Mouse (Mus musculus): ENCODE data around the gene Timeless. TPM values are rescaled to one million over a fixed set of nuclear protein-coding genes. Genes with fewer than 3 reads are reported as not detected.

Timeless gene
- polyA plus RNA-seq, 1 experiment from 2014 or later: 19.7 TPM

DNA sequence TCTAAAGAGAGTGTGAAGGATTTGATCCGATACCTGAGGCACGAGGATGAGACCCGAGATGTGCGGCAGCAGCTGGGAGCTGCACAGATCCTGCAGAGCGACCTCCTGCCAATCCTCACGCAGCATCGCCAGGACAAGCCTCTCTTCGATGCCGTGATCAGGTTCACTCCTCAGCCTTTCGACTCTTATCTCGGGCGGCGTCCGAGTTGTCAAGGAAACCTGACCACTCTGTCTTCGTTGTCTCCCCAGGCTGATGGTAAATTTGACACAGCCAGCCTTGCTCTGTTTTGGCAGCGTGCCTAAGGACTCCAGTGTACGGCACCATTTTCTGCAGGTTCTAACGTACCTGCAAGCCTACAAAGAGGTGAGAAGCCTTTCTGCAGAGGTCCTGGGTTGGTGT, 8.3 kb downstream of the Timeless start:
- Histone ChIP-seq H3K4me3 (ENCODE audit: low read length) (no peak overlapping the region), H3K4me1 (ENCODE audit: control insufficient read depth, insufficient read depth, low read depth, low read length) (no peaks in the 10 kb centered on the region), H3K9me3 (ENCODE audit: control insufficient read depth, low read length) (no peaks in the 10 kb centered on the region), H3K4me2 (ENCODE audit: low read length) (no peak overlapping the region), H3K27ac (ENCODE audit: low read depth, low read length) (no peak overlapping the region), H3K36me3 (ENCODE audit: control insufficient read depth, insufficient read depth, low read length) (peaks cover 6% of the 10 kb centered on the region; the same call in 1 of the 2 replicates), H3K27me3 (replicated peaks; ENCODE audit: control insufficient read depth, insufficient read depth, low read length) (no peaks in the 10 kb centered on the region), H3K9ac (ENCODE audit: low read depth, low read length) (no peak overlapping the region)
- ATAC-seq: no peak
- 93% methylated on average over 18 of the region's 18 CpGs for WGBS

DNA sequence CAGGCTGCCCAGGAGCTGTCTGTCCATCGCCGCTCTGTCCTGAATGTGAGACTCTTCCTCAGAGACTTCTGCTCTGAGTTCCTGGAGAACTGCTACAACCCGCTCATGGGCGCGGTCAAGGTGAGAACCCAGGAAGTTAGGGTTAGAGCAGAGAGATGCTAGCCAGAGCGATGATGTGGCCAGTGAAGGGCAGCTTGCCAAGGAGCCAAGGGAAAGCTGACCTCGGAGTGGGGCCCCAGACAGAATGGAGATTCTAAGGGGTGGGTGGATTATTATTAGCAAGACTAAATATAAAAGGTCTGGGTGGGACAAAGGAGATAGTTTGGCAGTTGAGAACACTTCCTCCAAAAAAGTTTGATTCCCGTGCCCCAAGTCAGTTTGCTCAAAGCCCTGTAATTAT, 11.4 kb downstream of the Timeless start:
- peaks cover 13% of the 10 kb centered on the region for H3K36me3 ChIP-seq (ENCODE audit: control insufficient read depth, insufficient read depth, low read length)
- WGBS: 96% methylated on average over 8 of the region's 8 CpGs
- H3K9me3 ChIP-seq (ENCODE audit: control insufficient read depth, low read length): no peaks in the 10 kb centered on the region
- no peak overlapping the region for H3K4me2 ChIP-seq (ENCODE audit: low read length)
- no peak for ATAC-seq
- no peak overlapping the region for H3K9ac ChIP-seq (ENCODE audit: low read depth, low read length)
- H3K27me3 ChIP-seq (replicated peaks; ENCODE audit: control insufficient read depth, insufficient read depth, low read length): no peaks in the 10 kb centered on the region
- H3K27ac ChIP-seq (ENCODE audit: low read depth, low read length): no peak overlapping the region
- no peak overlapping the region for H3K4me3 ChIP-seq (ENCODE audit: low read length)
- no peaks in the 10 kb centered on the region for H3K4me1 ChIP-seq (ENCODE audit: control insufficient read depth, insufficient read depth, low read depth, low read length)

DNA sequence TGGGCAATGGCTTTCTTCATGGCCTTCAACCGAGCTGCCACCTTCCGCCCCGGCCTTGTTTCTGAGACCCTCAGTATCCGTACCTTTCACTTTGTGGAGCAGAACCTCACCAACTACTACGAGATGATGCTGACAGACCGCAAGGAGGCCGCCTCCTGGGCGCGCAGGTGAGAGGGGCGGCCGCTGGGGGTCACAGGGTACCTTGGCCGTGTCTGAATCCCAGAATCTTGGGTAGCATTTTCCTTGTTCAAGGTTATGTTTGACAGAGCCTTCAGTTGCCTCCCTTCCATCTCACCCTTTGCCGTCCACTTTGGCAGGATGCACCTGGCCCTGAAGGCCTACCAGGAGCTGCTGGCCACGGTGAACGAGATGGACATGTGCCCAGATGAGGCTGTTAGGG, 12.3 kb downstream of the Timeless start:
- peaks cover 17% of the 10 kb centered on the region for H3K36me3 ChIP-seq (ENCODE audit: control insufficient read depth, insufficient read depth, low read length)
- no peak overlapping the region for H3K9ac ChIP-seq (ENCODE audit: low read depth, low read length)
- H3K4me3 ChIP-seq (ENCODE audit: low read length): no peak overlapping the region
- no peaks in the 10 kb centered on the region for H3K9me3 ChIP-seq (ENCODE audit: control insufficient read depth, low read length)
- H3K4me1 ChIP-seq (ENCODE audit: control insufficient read depth, insufficient read depth, low read depth, low read length): no peaks in the 10 kb centered on the region
- no peaks in the 10 kb centered on the region for H3K27me3 ChIP-seq (replicated peaks; ENCODE audit: control insufficient read depth, insufficient read depth, low read length)
- 94% methylated on average over 15 of the region's 15 CpGs for WGBS
- no peak for ATAC-seq
- H3K4me2 ChIP-seq (ENCODE audit: low read length): no peak overlapping the region
- H3K27ac ChIP-seq (ENCODE audit: low read depth, low read length): no peak overlapping the region

DNA sequence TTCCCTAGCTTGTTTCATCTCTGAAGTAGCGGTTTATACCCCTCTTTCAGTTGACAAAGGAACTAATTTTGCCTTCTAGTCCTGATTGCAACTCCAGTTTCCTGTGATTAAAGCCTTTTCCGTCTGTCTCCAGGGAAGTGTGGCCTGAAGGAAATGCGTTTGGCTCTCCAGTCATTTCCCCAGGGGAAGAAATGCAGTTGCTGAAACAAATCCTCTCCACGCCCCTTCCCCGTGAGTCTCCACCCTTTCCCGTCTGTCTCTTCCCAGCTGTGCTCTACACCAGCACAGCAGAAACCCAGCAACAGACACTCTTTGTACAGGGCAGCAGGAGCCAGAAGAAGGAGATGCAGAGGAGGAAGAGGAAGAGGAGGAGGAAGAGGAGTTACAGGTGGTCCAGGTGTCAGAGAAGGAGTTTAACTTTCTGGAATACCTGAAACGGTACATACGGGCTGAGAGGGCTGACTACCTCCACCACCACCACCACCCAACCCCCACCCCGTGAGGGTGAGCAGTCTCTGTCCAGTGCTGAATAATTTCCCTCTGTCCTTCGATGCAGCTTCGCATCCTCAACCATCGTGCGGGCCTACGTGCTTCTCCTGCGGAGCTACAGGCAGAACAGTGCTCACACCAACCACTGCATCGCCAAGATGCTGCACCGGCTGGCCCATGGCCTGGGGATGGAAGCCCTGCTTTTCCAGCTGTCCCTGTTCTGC, 15.3 kb downstream of the Timeless start:
- no peak overlapping the region for H3K4me3 ChIP-seq (ENCODE audit: low read length)
- H3K27ac ChIP-seq (ENCODE audit: low read depth, low read length): no peak overlapping the region
- H3K4me1 ChIP-seq (ENCODE audit: control insufficient read depth, insufficient read depth, low read depth, low read length): no peaks in the 10 kb centered on the region
- H3K27me3 ChIP-seq (replicated peaks; ENCODE audit: control insufficient read depth, insufficient read depth, low read length): no peaks in the 10 kb centered on the region
- H3K9ac ChIP-seq (ENCODE audit: low read depth, low read length): no peak overlapping the region
- ATAC-seq: no peak
- H3K36me3 ChIP-seq (ENCODE audit: control insufficient read depth, insufficient read depth, low read length): peaks cover 30% of the 10 kb centered on the region
- H3K9me3 ChIP-seq (ENCODE audit: control insufficient read depth, low read length): no peaks in the 10 kb centered on the region
- WGBS: 86% methylated on average over 17 of the region's 17 CpGs
- no peak overlapping the region; the same call in 1 of the 2 replicates for H3K4me2 ChIP-seq (ENCODE audit: low read length)

DNA sequence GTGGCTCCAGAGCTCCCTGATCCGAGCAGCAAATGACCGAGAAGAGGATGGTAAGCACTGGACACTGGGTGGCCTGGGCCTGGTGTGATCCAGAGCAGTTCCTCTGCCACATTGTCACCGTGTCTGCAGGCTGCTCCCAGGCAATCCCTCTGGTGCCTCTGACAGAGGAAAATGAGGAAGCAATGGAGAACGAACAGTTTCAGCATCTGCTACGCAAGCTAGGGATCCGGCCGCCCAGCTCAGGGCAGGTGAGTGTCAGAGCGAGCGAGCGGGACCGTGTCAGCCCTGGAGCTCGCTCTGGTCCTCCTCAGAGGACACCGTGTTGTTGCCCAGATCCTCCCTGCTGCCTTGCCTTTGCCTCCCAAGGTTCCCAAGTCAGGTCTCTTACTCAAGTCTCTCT, 18.7 kb downstream of the Timeless start:
- no peaks in the 10 kb centered on the region for H3K27me3 ChIP-seq (replicated peaks; ENCODE audit: control insufficient read depth, insufficient read depth, low read length)
- no peaks in the 10 kb centered on the region for H3K9me3 ChIP-seq (ENCODE audit: control insufficient read depth, low read length)
- H3K4me3 ChIP-seq (ENCODE audit: low read length): no peak overlapping the region
- H3K27ac ChIP-seq (ENCODE audit: low read depth, low read length): no peak overlapping the region
- H3K4me1 ChIP-seq (ENCODE audit: control insufficient read depth, insufficient read depth, low read depth, low read length): no peaks in the 10 kb centered on the region
- no peak overlapping the region for H3K4me2 ChIP-seq (ENCODE audit: low read length)
- no peak overlapping the region for H3K9ac ChIP-seq (ENCODE audit: low read depth, low read length)
- peaks cover 33% of the 10 kb centered on the region for H3K36me3 ChIP-seq (ENCODE audit: control insufficient read depth, insufficient read depth, low read length)
- WGBS: 91% methylated on average over 13 of the region's 13 CpGs
- ATAC-seq: no peak

DNA sequence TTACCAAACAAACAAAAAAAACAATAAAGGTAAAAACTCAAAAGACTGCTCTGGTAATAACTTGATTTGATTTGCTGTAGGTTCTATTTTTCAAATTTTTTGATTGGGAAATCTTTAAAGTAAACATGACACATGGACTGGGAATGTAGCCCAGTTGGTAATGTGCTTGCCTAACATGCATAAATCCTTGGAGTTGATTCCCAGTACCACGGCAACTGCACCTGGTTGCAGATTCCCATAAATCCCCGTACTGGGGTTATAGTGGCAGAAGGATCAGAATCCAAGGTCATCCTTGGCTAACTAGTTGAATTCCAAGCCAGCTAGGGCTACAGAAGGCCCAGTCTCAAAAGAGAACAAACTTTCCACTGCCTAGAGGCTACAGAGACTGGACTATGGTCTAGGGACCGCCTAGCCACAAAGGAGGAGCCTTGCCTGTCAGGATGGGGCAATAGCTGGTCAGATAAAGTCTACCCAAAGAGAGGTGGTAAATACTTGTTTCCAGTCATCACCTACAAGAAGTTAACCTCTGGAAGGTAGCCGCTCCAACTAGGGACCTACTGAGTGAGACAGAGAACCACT, 21.9 kb downstream of the Timeless start, which contains the start of gene Apon:
Gene Apon (plus strand): TSS at position 420 of the 579 bp plus-strand sequence.
- ATAC-seq: no peak
- Histone ChIP-seq H3K27me3 (replicated peaks; ENCODE audit: control insufficient read depth, insufficient read depth, low read length) (no peaks in the 10 kb centered on the region), H3K27ac (ENCODE audit: low read depth, low read length) (no peak within 1 kb of the TSS), H3K4me1 (ENCODE audit: control insufficient read depth, insufficient read depth, low read depth, low read length) (no peaks in the 10 kb centered on the region), H3K9ac (ENCODE audit: low read depth, low read length) (no peak within 1 kb of the TSS), H3K4me3 (ENCODE audit: low read length) (no peak within 1 kb of the TSS), H3K4me2 (ENCODE audit: low read length) (no peak within 1 kb of the TSS), H3K9me3 (ENCODE audit: control insufficient read depth, low read length) (no peaks in the 10 kb centered on the region), H3K36me3 (ENCODE audit: control insufficient read depth, insufficient read depth, low read length) (peaks cover 23% of the 10 kb centered on the region)
- WGBS: 86% methylated on average over 4 of the region's 4 CpGs

DNA sequence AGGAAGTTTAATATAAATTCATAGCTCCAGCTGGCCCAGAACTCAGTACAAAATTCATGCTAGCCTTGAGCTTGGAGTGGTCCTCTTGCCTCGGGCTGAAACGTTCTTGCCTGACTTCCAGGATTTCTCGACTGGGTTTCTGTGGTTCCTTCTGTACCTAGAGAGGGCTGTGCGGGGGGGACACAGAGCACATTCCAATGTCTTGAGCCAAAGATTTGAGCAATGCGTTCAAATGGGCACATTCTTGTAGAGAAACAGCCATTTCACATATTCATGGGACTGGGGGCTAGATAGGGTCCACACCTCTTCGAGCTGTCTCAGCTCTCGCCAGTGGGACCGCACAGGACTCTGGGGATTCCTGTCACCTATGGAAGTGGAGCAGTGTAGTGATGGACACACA, 24.1 kb downstream of the Timeless start:
- Histone ChIP-seq H3K4me1 (ENCODE audit: control insufficient read depth, insufficient read depth, low read depth, low read length) (no peaks in the 10 kb centered on the region), H3K27me3 (replicated peaks; ENCODE audit: control insufficient read depth, insufficient read depth, low read length) (no peaks in the 10 kb centered on the region), H3K9me3 (ENCODE audit: control insufficient read depth, low read length) (no peaks in the 10 kb centered on the region), H3K36me3 (ENCODE audit: control insufficient read depth, insufficient read depth, low read length) (peaks cover 14% of the 10 kb centered on the region), H3K4me3 (ENCODE audit: low read length) (no peak overlapping the region), H3K4me2 (ENCODE audit: low read length) (no peak overlapping the region), H3K9ac (ENCODE audit: low read depth, low read length) (no peak overlapping the region), H3K27ac (ENCODE audit: low read depth, low read length) (no peak overlapping the region)
- 92% methylated on average over 8 of the region's 8 CpGs for WGBS
- no peak for ATAC-seq

DNA sequence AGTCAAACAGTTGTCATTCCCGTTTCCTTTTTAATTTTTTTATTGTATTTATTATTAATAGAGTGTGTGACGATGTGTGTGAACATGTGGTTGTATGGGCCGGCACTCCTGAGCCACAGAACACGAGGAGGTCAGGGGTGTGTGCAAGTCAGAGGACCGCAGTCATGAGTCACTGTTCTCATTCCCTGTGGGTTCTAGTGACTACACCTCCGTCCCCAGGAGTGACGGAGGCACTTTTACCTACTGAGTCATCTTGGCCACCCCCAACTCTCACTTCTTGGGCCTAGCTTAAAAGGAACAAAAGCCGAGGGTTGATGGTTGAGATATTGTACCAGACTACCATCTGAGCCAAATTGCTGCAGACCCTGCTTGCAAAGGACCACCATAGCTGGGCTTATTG, 24.5 kb downstream of the Timeless start:
- no peak overlapping the region for H3K4me2 ChIP-seq (ENCODE audit: low read length)
- WGBS: 92% methylated on average over 8 of the region's 8 CpGs
- no peak overlapping the region for H3K27ac ChIP-seq (ENCODE audit: low read depth, low read length)

DNA sequence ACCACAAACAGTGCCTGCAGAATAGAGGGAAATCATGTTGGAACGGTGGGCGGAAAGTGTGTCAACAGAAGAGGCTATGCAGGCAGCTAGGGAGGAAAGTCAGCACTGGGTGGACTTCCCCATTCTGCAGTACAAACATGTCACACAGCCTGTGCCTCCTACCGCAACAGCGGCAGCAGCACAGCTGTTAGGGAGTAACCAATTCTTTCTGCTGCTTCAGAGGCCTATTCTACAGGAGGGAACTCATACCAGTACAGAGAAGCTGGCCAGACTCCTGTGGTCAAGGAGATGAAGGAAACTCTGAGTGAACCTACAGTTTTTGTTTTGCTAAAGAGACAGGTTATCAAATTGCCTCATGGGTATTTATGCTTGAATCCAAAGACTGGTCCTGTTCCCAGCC, 27.1 kb downstream of the Timeless start:
- H3K27ac ChIP-seq (ENCODE audit: low read depth, low read length): no peak overlapping the region
- ATAC-seq: no peak
- no peaks in the 10 kb centered on the region for H3K9me3 ChIP-seq (ENCODE audit: control insufficient read depth, low read length)
- no peak overlapping the region for H3K9ac ChIP-seq (ENCODE audit: low read depth, low read length)
- H3K4me1 ChIP-seq (ENCODE audit: control insufficient read depth, insufficient read depth, low read depth, low read length): no peaks in the 10 kb centered on the region
- H3K27me3 ChIP-seq (replicated peaks; ENCODE audit: control insufficient read depth, insufficient read depth, low read length): no peaks in the 10 kb centered on the region
- 78% methylated on average over 4 of the region's 4 CpGs for WGBS
- no peaks in the 10 kb centered on the region for H3K36me3 ChIP-seq (ENCODE audit: control insufficient read depth, insufficient read depth, low read length)
- H3K4me2 ChIP-seq (ENCODE audit: low read length): no peak overlapping the region
- no peak overlapping the region for H3K4me3 ChIP-seq (ENCODE audit: low read length)

More for the DNA sequence above, 24.5 kb downstream of the Timeless start:
- no peak for ATAC-seq
- Histone ChIP-seq H3K9ac (ENCODE audit: low read depth, low read length) (no peak overlapping the region), H3K36me3 (ENCODE audit: control insufficient read depth, insufficient read depth, low read length) (peaks cover 11% of the 10 kb centered on the region), H3K4me1 (ENCODE audit: control insufficient read depth, insufficient read depth, low read depth, low read length) (no peaks in the 10 kb centered on the region), H3K4me3 (ENCODE audit: low read length) (no peak overlapping the region), H3K27me3 (replicated peaks; ENCODE audit: control insufficient read depth, insufficient read depth, low read length) (no peaks in the 10 kb centered on the region), H3K9me3 (ENCODE audit: control insufficient read depth, low read length) (no peaks in the 10 kb centered on the region)

All from hindbrain, embryonic 16.5 days (tissue).